Mouse (Mus musculus) stomach, embryonic 15.5 days (tissue): Measurements from ENCODE around the gene Sgce. TPM values are rescaled to one million over a fixed set of nuclear protein-coding genes. Genes with fewer than 3 reads are reported as not detected.
"Not testable (repeated sequence)": the region's sequence is repeated elsewhere in the genome, so short reads cannot be mapped to it uniquely, and the experiment has no call there.

Source experiments
- ATAC-seq: fragments of 200-750 bp; cut with Nextera tagmentation; 2 replicates; pipeline ENCODE4 v1.8.0; 2017; ENCODE audit warnings: low read depth, moderate number of reproducible peaks, moderate TSS enrichment; ENCODE audit not compliant: insufficient read depth, low FRiP score
- H3K27ac ChIP-seq: fragments of 300-500 bp; sonication (generic); 2 replicates; pipeline ENCODE4 v1.5.1; 2015; ENCODE audit warnings: mild to moderate bottlenecking, inconsistent platforms
- H3K27me3 ChIP-seq: fragments of 300-500 bp; sonication (generic); replicated peaks from 2 replicates; pipeline ENCODE4 v1.6.1; 2015; ENCODE audit warnings: inconsistent platforms
- H3K36me3 ChIP-seq: fragments of 300-500 bp; sonication (generic); 2 replicates; pipeline ENCODE4 v1.6.1; 2015; ENCODE audit warnings: inconsistent platforms
- H3K4me1 ChIP-seq: fragments of 300-500 bp; sonication (generic); 2 replicates; pipeline ENCODE4 v1.6.1; 2015; ENCODE audit warnings: inconsistent platforms
- H3K4me2 ChIP-seq: fragments of 300-500 bp; sonication (generic); 2 replicates; pipeline ENCODE4 v1.6.1; 2015; ENCODE audit warnings: mild to moderate bottlenecking, inconsistent platforms
- H3K4me3 ChIP-seq: fragments of 300-500 bp; sonication (generic); replicated peaks from 2 replicates; pipeline ENCODE4 v1.5.1; 2015; ENCODE audit warnings: inconsistent platforms
- H3K9ac ChIP-seq: fragments of 300-500 bp; sonication (generic); 2 replicates; pipeline ENCODE4 v1.6.1; 2015; ENCODE audit warnings: inconsistent platforms
- H3K9me3 ChIP-seq: fragments of 300-500 bp; sonication (generic); 2 replicates; pipeline ENCODE4 v1.6.1; 2016; ENCODE audit warnings: inconsistent platforms
- WGBS: fragments of 180-500 bp; shearing (Covaris S2); methylation state at CpG from one replicate; pipeline ENCODE4 v1.1.7; 2015; 5-methylcytosine and 5-hydroxymethylcytosine counted together
- polyA plus RNA-seq: library from polyadenylated mRNA; unstranded; fragments of >200 nt; fragmentation: Nextera tagmentation; extraction: Ambion mirVana; gene quantifications from 2 replicates; pipeline ENCODE4 v1.2.1, GENCODE M21; 2015

Sgce gene
- polyA plus RNA-seq, 1 experiment from 2014 or later = 72.1 TPM

GRCm38 (mm10) chr6:4677356-4677761 is 69.6 kb downstream of the Sgce start:
- no peaks in the 10 kb centered on the region for H3K9me3 ChIP-seq
- H3K27ac ChIP-seq = no peak overlapping the region
- H3K4me2 ChIP-seq = no peak overlapping the region
- H3K36me3 ChIP-seq = no peaks in the 10 kb centered on the region
- H3K27me3 ChIP-seq = no peaks in the 10 kb centered on the region
- H3K4me3 ChIP-seq = no peak overlapping the region
- no peaks in the 10 kb centered on the region for H3K4me1 ChIP-seq
- H3K9ac ChIP-seq = no peak overlapping the region
- WGBS = 76% methylated on average over 1 of the region's 1 CpGs
- no peak for ATAC-seq

DNA sequence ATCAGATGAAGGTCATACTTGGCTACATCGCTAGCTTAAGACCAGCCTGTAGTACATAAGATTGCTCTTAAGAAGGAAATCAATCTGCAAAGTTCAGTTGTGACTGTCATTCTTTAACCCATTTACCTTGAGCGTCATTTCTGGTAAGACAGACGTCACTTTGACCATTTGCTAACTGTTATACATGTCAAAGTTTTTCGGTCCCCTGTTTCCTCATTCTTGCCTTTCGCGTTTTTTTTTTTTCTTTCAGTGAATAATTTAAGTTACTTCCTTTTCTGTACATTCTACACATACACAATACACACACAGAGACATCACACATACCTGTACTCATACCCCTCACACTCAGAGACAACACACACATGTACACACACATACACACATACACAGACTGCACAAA is 81.9 kb downstream of the Sgce start:
- no peak for ATAC-seq
- Histone ChIP-seq H3K4me2 (no peak overlapping the region), H3K36me3 (no peaks in the 10 kb centered on the region), H3K4me3 (no peak overlapping the region), H3K9me3 (no peaks in the 10 kb centered on the region), H3K27me3 (no peaks in the 10 kb centered on the region), H3K9ac (no peak overlapping the region), H3K4me1 (no peaks in the 10 kb centered on the region), H3K27ac (no peak overlapping the region)
- 84% methylated on average over 6 of the region's 6 CpGs for WGBS

DNA sequence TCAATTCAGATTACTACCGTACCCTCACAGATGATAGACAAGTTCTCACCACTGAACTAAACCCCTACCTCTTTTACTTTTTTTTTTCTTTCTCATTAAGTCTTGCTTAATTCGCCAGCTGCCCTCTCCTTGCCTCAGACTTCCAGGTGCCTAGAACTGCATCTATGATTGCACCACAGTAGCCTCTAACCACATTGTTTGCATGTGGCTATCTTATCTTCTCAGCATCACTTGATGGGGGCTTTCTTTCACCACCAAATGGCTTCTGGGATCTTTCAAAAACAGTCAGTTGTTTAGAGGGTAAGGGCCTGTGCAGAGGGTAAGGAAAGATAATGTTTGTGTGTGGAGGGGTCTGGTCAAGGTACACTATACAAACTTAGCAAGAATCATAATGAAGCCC is 82.7 kb downstream of the Sgce start:
- no peaks in the 10 kb centered on the region for H3K4me1 ChIP-seq
- H3K9me3 ChIP-seq = no peaks in the 10 kb centered on the region
- no peak overlapping the region for H3K9ac ChIP-seq
- no peak overlapping the region for H3K27ac ChIP-seq
- WGBS = 49% methylated on average over 2 of the region's 2 CpGs
- no peak overlapping the region for H3K4me3 ChIP-seq
- no peaks in the 10 kb centered on the region for H3K27me3 ChIP-seq
- H3K4me2 ChIP-seq = no peak overlapping the region
- ATAC-seq = no peak
- H3K36me3 ChIP-seq = no peaks in the 10 kb centered on the region

- Histone ChIP-seq H3K9me3 (no peaks in the 10 kb centered on the region), H3K4me3 (no peak overlapping the region), H3K27me3 (no peaks in the 10 kb centered on the region), H3K9ac (no peak overlapping the region), H3K36me3 (no peaks in the 10 kb centered on the region), H3K4me2 (no peak overlapping the region), H3K27ac (no peak overlapping the region), H3K4me1 (no peaks in the 10 kb centered on the region)
- 64% methylated on average over 2 of the region's 2 CpGs for WGBS
- ATAC-seq = no peak
Observed at GRCm38 (mm10) chr6:4663516-4663915, 83.5 kb downstream of the Sgce start.

DNA sequence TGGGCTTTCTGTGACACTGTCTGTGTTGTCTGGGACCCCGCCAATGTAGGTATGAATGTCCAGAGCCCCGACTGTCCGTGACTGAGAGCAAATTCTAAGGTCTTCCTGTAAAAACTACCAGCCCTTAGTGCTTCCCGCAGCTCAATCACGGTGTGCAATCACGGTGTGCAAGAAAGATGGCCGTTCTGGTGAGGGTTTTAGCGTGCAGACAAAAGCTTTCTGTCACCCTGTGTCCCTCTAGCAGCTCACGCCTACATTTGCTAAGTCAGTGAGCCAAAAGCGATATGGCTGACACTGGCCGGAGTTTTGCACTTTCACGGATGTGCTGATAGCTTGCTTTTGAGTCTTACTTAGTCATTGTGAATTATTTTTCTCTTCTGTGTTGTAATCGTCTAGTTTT is 88.1 kb downstream of the Sgce start:
- Histone ChIP-seq H3K4me3 (no peak overlapping the region), H3K27ac (no peak overlapping the region), H3K36me3 (no peaks in the 10 kb centered on the region), H3K4me1 (no peaks in the 10 kb centered on the region), H3K9me3 (no peaks in the 10 kb centered on the region), H3K9ac (no peak overlapping the region), H3K27me3 (no peaks in the 10 kb centered on the region), H3K4me2 (no peak overlapping the region)
- ATAC-seq = no peak
- 80% methylated on average over 13 of the region's 13 CpGs for WGBS

DNA sequence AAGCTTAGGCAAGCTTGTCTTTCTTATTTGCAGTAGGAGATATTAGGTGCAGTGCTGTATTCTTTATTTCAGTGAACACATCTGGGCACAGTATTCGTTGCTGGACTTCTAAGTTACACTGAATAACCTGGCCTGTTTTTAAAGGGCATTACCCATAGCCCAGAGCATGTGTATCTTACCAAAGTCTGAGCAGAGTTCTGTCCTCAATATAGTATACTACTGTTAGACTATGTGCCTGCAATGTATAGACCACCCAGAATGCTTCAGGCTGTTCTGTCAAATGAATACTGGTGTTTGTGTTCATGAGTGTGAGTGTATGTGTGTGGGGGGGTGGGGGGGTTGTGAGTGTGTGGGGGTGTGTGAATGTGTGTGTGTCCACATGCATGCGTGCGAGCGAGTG is 91.1 kb downstream of the Sgce start:
- no peak for ATAC-seq
- Histone ChIP-seq H3K9me3 (no peaks in the 10 kb centered on the region), H3K36me3 (no peaks in the 10 kb centered on the region), H3K27me3 (no peaks in the 10 kb centered on the region), H3K4me3 (no peak overlapping the region), H3K4me1 (no peaks in the 10 kb centered on the region), H3K4me2 (no peak overlapping the region), H3K27ac (no peak overlapping the region), H3K9ac (no peak overlapping the region)
- 86% methylated on average over 4 of the region's 4 CpGs for WGBS

- Histone ChIP-seq H3K27ac (no peak overlapping the region), H3K36me3 (no peaks in the 10 kb centered on the region), H3K27me3 (no peaks in the 10 kb centered on the region), H3K4me1 (no peaks in the 10 kb centered on the region), H3K9me3 (no peaks in the 10 kb centered on the region), H3K4me3 (no peak overlapping the region), H3K9ac (no peak overlapping the region), H3K4me2 (no peak overlapping the region)
- no peak for ATAC-seq
- 38% methylated on average over 5 of the region's 5 CpGs for WGBS
Observed at GRCm38 (mm10) chr6:4655466-4655865, 91.5 kb downstream of the Sgce start.

DNA sequence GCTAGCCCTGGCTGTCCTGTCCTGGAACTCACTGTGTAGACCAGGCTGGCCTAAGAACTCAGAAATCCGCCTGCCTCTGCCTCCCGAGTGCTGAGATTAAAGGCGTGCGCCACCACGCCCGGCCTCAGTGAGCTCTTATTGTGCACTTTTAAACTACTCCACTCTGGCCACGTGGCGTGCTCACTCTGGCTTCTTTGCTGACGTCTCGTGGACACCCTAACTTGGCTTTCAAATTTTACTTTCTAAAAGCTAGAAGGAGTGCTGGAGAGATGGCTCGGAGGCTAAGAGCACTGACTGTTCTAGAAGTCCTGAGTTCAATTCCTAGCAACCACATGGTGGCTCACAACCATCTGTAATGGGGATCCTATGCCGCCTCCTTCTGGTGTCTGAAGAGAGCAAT is 93.3 kb downstream of the Sgce start:
- not testable (repeated sequence) for H3K27ac ChIP-seq, H3K36me3 ChIP-seq, ATAC-seq, H3K4me3 ChIP-seq, H3K27me3 ChIP-seq, H3K4me2 ChIP-seq, H3K9me3 ChIP-seq, H3K4me1 ChIP-seq, H3K9ac ChIP-seq
- 96% methylated on average over 12 of the region's 12 CpGs for WGBS

DNA sequence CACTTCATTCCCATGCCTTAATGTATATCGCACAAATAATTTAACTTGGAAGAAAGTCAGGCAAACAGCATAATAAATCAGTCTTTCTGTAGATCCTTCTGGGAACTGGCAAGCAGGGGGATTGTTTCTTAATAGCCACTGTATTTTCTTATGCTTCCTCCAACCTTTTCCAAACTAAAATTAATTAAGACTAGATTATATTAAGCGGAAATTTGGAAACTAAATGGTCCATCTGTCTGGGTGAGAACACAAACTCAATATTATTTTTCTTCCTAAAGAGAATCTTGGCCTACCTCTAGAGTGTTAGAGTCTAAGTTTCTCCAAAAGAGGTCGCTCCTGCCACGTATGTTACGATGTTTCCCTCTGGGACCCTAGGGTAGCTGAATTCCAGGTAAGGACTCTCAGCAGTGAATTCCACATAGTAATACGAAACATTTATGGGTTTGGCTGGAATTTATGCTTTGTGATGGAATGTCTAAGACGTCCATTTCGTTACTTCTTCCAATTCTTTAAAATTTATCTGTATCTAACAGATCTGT is 94.3 kb downstream of the Sgce start:
- Histone ChIP-seq H3K4me1 (no peaks in the 10 kb centered on the region), H3K27me3 (no peaks in the 10 kb centered on the region), H3K9me3 (no peaks in the 10 kb centered on the region), H3K9ac (no peak overlapping the region), H3K4me3 (no peak overlapping the region), H3K4me2 (no peak overlapping the region), H3K36me3 (no peaks in the 10 kb centered on the region), H3K27ac (no peak overlapping the region)
- 80% methylated on average over 8 of the region's 8 CpGs for WGBS
- no peak for ATAC-seq

DNA sequence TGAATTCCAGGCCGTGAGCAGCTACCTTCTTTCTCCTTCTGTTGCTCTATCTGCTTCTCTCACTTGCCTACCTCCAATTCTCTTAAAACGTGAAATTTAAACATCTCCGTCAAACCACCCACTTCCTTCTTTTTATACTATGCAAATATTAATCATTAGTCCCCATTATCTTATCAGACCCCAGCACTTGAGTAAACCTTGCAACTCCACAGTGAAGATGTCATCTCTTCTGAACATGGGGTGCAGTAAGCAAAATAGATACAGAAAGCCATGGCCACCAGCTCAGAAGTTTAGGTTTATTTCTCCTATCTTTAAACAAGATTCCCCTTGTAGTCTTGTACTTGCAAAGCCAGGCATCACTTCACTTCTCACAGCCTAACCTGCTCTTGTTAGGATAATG is 99.7 kb downstream of the Sgce start:
- no peak overlapping the region for H3K27ac ChIP-seq
- no peaks in the 10 kb centered on the region for H3K9me3 ChIP-seq
- H3K9ac ChIP-seq = no peak overlapping the region
- H3K36me3 ChIP-seq = 0 out of 2 replicates have a peak, but pooled peaks cover 1% of the 10 kb centered on the region
- WGBS = 47% methylated on average over 3 of the region's 3 CpGs
- no peak for ATAC-seq
- no peak overlapping the region for H3K4me2 ChIP-seq
- no peaks in the 10 kb centered on the region for H3K4me1 ChIP-seq
- H3K27me3 ChIP-seq = no peaks in the 10 kb centered on the region
- no peak overlapping the region for H3K4me3 ChIP-seq

- Histone ChIP-seq H3K4me1 (no peaks in the 10 kb centered on the region), H3K4me3 (no peak overlapping the region), H3K9ac (no peak overlapping the region), H3K9me3 (no peaks in the 10 kb centered on the region), H3K36me3 (0 out of 2 replicates have a peak, but pooled peaks cover 8% of the 10 kb centered on the region), H3K27ac (no peak overlapping the region), H3K4me2 (no peak overlapping the region), H3K27me3 (no peaks in the 10 kb centered on the region)
- no peak for ATAC-seq
- 65% methylated on average over 7 of the region's 7 CpGs for WGBS
Observed at GRCm38 (mm10) chr6:4642068-4642467, 104.9 kb downstream of the Sgce start.

GRCm38 (mm10) chr6:4634804-4635203 is 112.2 kb downstream of the Sgce start:
- Histone ChIP-seq H3K4me3 (no peak overlapping the region), H3K36me3 (no peaks in the 10 kb centered on the region), H3K9me3 (no peaks in the 10 kb centered on the region), H3K4me1 (no peaks in the 10 kb centered on the region), H3K27ac (no peak overlapping the region), H3K4me2 (no peak overlapping the region), H3K27me3 (no peaks in the 10 kb centered on the region), H3K9ac (no peak overlapping the region)
- WGBS = 39% methylated on average over 1 of the region's 1 CpGs
- no peak for ATAC-seq

DNA sequence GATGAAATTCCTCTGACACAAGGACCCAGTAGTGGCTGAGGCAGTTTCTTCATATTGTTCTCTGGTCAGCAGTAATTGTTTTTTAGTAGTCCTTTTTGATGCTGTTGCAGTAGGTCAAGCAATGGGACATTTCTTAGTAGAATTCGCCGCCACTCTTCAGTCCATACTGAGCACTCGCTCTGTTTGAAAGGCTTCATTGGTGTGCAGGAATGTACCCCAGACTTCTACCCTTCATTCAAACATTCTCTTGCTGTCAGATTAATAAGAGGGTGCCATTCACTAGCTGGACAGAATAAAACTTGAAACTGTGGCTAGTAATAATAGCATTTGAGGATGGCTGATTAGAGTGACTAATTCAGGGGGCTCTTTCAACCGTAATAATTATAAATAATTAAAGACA is 113.8 kb downstream of the Sgce start:
- no peaks in the 10 kb centered on the region for H3K36me3 ChIP-seq
- no peaks in the 10 kb centered on the region for H3K9me3 ChIP-seq
- H3K27me3 ChIP-seq = no peaks in the 10 kb centered on the region
- H3K4me3 ChIP-seq = no peak overlapping the region
- H3K4me2 ChIP-seq = no peak overlapping the region
- H3K27ac ChIP-seq = no peak overlapping the region
- H3K9ac ChIP-seq = no peak overlapping the region
- 88% methylated on average over 4 of the region's 4 CpGs for WGBS
- no peak for ATAC-seq
- no peaks in the 10 kb centered on the region for H3K4me1 ChIP-seq
